Mouse (Mus musculus) B cell, adult 62 days (primary cell): Measurements from ENCODE around the gene Tom1l1. TPM values are rescaled to one million over a fixed set of nuclear protein-coding genes. Genes with fewer than 3 reads are reported as not detected.

Experiments
- total RNA-seq: library from RNA; stranded (reverse); gene quantifications from 4 replicates; pipeline ENCODE4 v1.2.4, GENCODE M21; 2023

Tom1l1 gene
- 0.56 TPM in 1 of 4 replicates, not detected in the others for total RNA-seq

GRCm38 (mm10) chr11:90687460-90688416, at the start of gene Tom1l1:
Tom1l1 (minus strand) TSS chr11:90688366.

GRCm38 (mm10) chr11:90637440-90638311, 50.5 kb downstream of the Tom1l1 start, which contains the start of the genes Stxbp4 and Cox11:
Stxbp4 (minus strand) TSS chr11:90638084.
Cox11 (plus strand) TSS chr11:90638173.

Other genes starting within 250 kb of the Tom1l1 start
- 4.7 to 5.6 TPM (median 5.3 TPM) in 4 replicates for gene Stxbp4, start 50.3 kb downstream of the Tom1l1 start, total RNA-seq
- gene Cox11, start 50.2 kb downstream of the Tom1l1 start, total RNA-seq = 16.3 to 20.4 TPM (median 18.5 TPM) in 4 replicates